Mouse (Mus musculus) layer of hippocampus, adult 2 months (tissue): ENCODE results near the gene Spryd7. TPM values are rescaled to one million over a fixed set of nuclear protein-coding genes. Genes with fewer than 3 reads are reported as not detected.
"Not testable (repeated sequence)": the region's sequence is repeated elsewhere in the genome, so short reads cannot be mapped to it uniquely, and the experiment has no call there.

Experiments
- DNase-seq, 2 experiments: peaks; one replicate each; pipeline ENCODE4 v3.0.0; 2022; ENCODE audit warnings: low spot score in 2 of 2
- H3K27ac ChIP-seq: fragments of 200-600 bp; 2 replicates; pipeline ENCODE4 v1.8.1; 2022
- H3K4me3 ChIP-seq: fragments of 200-600 bp; 2 replicates; pipeline ENCODE4 v1.8.1; 2022; ENCODE audit warnings: mild to moderate bottlenecking
- CTCF ChIP-seq: fragments of 200-600 bp; conservative IDR thresholded peaks from 2 replicates; pipeline ENCODE4 v1.8.1; 2022; ENCODE audit warnings: antibody characterized with exemption, mild to moderate bottlenecking, moderate library complexity
- total RNA-seq, 2 experiments: library from RNA; stranded (reverse); gene quantifications; 2 replicates each; pipeline ENCODE4 v1.2.3; 2021

Gene Spryd7
- total RNA-seq, 2 experiments from 2014 or later = 46.1 to 46.8 TPM

DNA sequence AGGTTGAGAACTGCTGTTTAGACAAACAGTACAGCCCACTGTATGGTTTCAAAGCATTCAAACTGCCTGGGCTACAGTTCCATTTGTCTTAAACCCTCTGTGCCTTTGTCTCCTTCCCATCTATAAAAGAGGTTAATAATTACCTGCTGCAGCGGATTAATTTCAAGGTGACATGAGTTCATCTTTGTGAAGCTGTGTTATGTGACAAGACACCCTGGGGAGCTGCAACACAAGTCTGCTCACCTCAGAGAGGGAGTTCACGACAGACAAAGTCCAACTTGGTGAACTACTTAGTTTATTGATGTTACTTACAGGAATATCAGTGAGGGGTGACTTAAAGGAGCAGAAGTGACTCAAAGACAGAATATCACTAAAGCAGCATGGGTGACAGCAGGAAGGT is 15.4 kb upstream of the Spryd7 start:
- TF ChIP-seq CTCF = no peak
- Histone ChIP-seq H3K4me3 (no peak overlapping the region), H3K27ac (no peak overlapping the region)
- DNase-seq = no peak

GRCm38 (mm10) chr14:61571366-61571765 is 14.7 kb upstream of the Spryd7 start:
- peak; percentile 83 to 91 for DNase-seq
- Histone ChIP-seq H3K4me3 (no peak overlapping the region; the same call in 1 of the 2 replicates), H3K27ac (no peak overlapping the region)
- TF ChIP-seq CTCF = peak; percentile 98

- Histone ChIP-seq H3K27ac (no peak overlapping the region), H3K4me3 (no peak overlapping the region)
- no peak for DNase-seq
- TF ChIP-seq CTCF = no peak
Observed at GRCm38 (mm10) chr14:61569344-61569743, 12.7 kb upstream of the Spryd7 start.

DNA sequence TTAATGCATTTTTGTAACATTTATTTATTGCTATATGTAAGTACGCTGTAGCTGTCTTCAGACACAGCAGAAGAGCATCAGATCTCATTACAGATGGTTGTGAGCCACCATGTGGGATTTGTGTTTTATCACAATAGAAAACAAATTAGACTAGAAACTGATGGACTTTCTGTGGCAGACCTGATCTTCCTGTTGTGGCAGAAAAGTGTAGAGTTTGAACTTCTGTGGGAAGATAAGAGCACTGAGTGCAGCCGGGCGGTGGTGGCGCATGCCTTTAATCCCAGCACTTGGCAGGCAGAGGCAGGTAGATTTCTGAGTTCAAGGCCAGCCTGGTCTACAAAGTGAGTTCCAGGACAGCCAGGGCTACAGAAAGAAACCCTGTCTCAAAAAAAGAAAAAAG is 9.5 kb upstream of the Spryd7 start:
- not testable (repeated sequence) for H3K27ac ChIP-seq, DNase-seq, H3K4me3 ChIP-seq

- no peak for TF ChIP-seq CTCF
- DNase-seq = no peak
- no peak overlapping the region for H3K27ac ChIP-seq
- H3K4me3 ChIP-seq = no peak overlapping the region
Observed at GRCm38 (mm10) chr14:61559856-61560255, 3.2 kb upstream of the Spryd7 start.

GRCm38 (mm10) chr14:61558901-61559300 is 2.2 kb upstream of the Spryd7 start:
- DNase-seq = no peak

GRCm38 (mm10) chr14:61555931-61556288 is 776 bp downstream of the Spryd7 start:
- no peak for DNase-seq
- H3K4me3 ChIP-seq = peak overlapping the region; percentile 88
- peak overlapping the region; percentile 86 for H3K27ac ChIP-seq
- peak; percentile 31; the same call in 1 of the 2 replicates for TF ChIP-seq CTCF

More at GRCm38 (mm10) chr14:61558901-61559300, 2.2 kb upstream of the Spryd7 start:
- no peak for TF ChIP-seq CTCF
- Histone ChIP-seq H3K4me3 (no peak overlapping the region), H3K27ac (no peak overlapping the region)

DNA sequence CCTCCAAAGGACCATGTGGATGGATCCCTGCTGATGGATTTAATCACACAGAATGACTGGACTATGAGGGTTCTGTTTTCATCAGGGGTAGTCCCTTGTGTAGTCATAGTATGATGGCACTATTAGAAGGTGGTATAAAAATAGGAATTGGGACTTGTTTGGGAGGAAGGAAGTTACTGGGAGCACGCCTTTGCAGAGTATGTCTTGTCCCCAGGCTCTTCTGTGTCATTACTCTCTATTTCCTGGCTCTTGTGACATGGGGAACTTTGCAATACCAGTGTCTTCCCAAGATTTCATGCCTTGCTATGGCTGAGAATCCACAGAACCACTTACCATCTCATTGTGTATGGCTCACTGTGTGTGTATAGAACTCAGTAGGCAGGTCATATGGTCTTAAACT is 8.1 kb downstream of the Spryd7 start:
- no peak overlapping the region for H3K27ac ChIP-seq
- H3K4me3 ChIP-seq = no peak overlapping the region
- DNase-seq = no peak
- TF ChIP-seq CTCF = no peak

- H3K4me3 ChIP-seq, H3K27ac ChIP-seq, DNase-seq: not testable (repeated sequence)
- TF ChIP-seq CTCF = peak; percentile 34
Observed at GRCm38 (mm10) chr14:61537772-61538171, 18.9 kb downstream of the Spryd7 start.

DNA sequence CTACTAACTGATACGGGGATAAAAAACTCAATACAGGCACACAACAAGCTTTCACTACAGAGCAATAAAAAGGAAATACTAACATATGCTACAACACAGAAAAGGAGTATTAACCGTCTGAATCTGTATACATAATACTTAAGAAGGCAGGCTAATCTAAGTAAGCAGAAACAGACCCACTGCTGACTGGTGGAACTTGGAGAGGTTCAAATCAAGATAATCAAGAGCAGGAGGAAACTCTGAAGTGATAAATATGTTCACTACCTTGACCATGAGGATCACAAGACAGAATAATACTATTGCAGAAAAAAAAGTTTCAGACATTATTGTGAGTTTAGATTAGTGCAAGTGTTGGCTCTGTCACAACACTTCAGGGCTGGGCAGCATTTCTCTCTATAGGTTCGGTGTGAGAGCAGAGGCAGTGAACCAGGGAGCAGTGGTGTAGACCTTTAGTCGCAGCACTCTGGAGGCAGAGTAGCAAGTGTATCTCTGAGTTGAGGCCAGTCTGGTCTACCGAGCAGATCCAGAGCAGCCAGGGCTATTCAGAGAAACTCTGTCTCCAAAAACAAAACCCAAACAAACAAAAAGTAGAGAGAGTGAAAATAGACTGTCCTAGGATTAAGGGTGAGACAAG is 19.9 kb downstream of the Spryd7 start:
- TF ChIP-seq CTCF = no peak
- no peak for DNase-seq
- Histone ChIP-seq H3K4me3 (no peak overlapping the region), H3K27ac (no peak overlapping the region)

- no peak for TF ChIP-seq CTCF
- no peak overlapping the region for H3K4me3 ChIP-seq
- H3K27ac ChIP-seq = no peak overlapping the region
Observed at GRCm38 (mm10) chr14:61535811-61536210, 20.9 kb downstream of the Spryd7 start.

DNA sequence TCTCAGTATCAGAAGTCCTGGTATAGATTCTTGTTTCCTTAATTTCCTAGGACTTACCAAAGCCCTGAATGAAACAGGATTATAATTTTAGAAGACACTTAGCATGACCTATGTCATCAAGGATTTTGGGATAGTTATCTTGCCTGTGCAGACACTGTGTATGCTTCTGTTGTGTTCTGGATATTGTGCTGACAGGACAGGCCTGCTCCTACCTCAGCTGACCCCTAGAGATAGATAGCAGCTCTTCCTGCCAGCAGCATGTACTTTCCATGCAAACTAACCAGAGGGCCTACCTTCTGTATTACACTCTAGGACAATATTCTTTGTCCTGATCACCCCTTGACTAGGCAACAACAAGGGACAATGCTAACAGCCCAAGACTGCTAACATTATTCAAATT is 25.7 kb downstream of the Spryd7 start:
- DNase-seq = no peak
- no peak overlapping the region for H3K27ac ChIP-seq
- TF ChIP-seq CTCF = no peak
- H3K4me3 ChIP-seq = no peak overlapping the region

More at GRCm38 (mm10) chr14:61535811-61536210, 20.9 kb downstream of the Spryd7 start:
- no peak for DNase-seq

DNA sequence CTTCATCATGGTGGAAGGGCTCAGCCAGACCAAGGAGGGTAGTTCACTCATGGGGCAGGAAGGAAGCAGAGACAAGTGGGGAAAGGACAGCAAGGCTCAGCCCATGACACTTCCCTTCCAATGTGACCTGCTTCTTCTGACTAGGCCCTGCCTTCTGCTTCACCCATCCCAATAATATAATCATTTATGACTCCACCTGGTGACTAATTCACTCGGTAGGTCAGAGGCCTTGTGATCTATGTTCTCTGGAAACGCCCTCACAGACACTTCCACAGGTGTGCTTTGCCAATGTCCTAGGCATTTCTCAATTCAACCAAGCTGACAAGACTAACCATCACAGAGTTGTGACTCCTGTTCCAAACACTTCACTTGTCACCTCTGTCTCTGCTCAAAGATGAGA is 26.3 kb downstream of the Spryd7 start:
- no peak overlapping the region for H3K27ac ChIP-seq
- no peak overlapping the region for H3K4me3 ChIP-seq
- no peak for DNase-seq

GRCm38 (mm10) chr14:61529533-61529932 is 27.2 kb downstream of the Spryd7 start:
- Histone ChIP-seq H3K4me3 (no peak overlapping the region), H3K27ac (no peak overlapping the region)
- DNase-seq = no peak
- no peak for TF ChIP-seq CTCF

More for the DNA sequence above, 26.3 kb downstream of the Spryd7 start:
- no peak for TF ChIP-seq CTCF
